In genomic region chr13:80885103-80885833, GRCm38 (mm10) we compare ENCODE assay signal across 8 mouse cellular contexts. TPM values are rescaled to one million over a fixed set of nuclear protein-coding genes. Genes with fewer than 3 reads are reported as not detected.
DNase-seq lines count a peak whose midpoint lies in the region; ATAC-seq and TF ChIP-seq lines count a peak whose summit lies in the region.

No protein-coding gene starts in this region.

- H3K9me3 ChIP-seq in hindbrain, embryonic 10.5 days = no peaks in the 10 kb centered on the region
- H3K9me3 ChIP-seq in lung, embryonic 16.5 days (ENCODE audit: control insufficient read depth, low read length) = no peaks in the 10 kb centered on the region

- H3K9ac ChIP-seq in lung, embryonic 16.5 days (ENCODE audit: low read length) = peak overlapping the region; percentile 100

- peak overlapping the region; percentile 100 for H3K27ac ChIP-seq in hindbrain, embryonic 10.5 days
- H3K27ac ChIP-seq in lung, embryonic 16.5 days (ENCODE audit: low read length) = peak overlapping the region; percentile 100
- peak overlapping the region; percentile 92 for H3K27ac ChIP-seq in thymus, adult 2 months (ENCODE audit: control insufficient read depth, insufficient read depth, low read length)

- peak overlapping the region; percentile 89 for H3K4me3 ChIP-seq in hindbrain, embryonic 10.5 days
- peak overlapping the region; percentile 95 for H3K4me3 ChIP-seq in lung, embryonic 16.5 days (ENCODE audit: low read length)
- peak overlapping the region; percentile 96 for H3K4me3 ChIP-seq in thymus, adult 2 months (ENCODE audit: control insufficient read depth, insufficient read depth, low read length)

- H3K4me2 ChIP-seq in lung, embryonic 16.5 days (ENCODE audit: low read depth, low read length) = peak overlapping the region; percentile 60

- peaks cover 28% of the 10 kb centered on the region for H3K36me3 ChIP-seq in hindbrain, embryonic 10.5 days
- H3K36me3 ChIP-seq in lung, embryonic 16.5 days (ENCODE audit: control insufficient read depth, insufficient read depth, low read length) = peaks cover 11% of the 10 kb centered on the region
- H3K36me3 ChIP-seq in thymus, adult 2 months (ENCODE audit: control insufficient read depth, insufficient read depth, low read length) = peaks cover 6% of the 10 kb centered on the region

- peak; percentile 97 for DNase-seq in MN1 (ENCODE audit: low spot score)
- peak; percentile 96 for DNase-seq in cerebellum, adult 9-10 months
- peak; percentile 97 for DNase-seq in hindbrain, embryonic 10.5 days (ENCODE audit: low spot score)
- peak; percentile 86 for DNase-seq in layer of hippocampus, adult 9-10 months (ENCODE audit: low spot score)
- DNase-seq in ovary, adult 18-20 months (ENCODE audit: low spot score) = peak; percentile 93
- peak; percentile 90 for DNase-seq in thymus, adult 2 months

- TF ChIP-seq CTCF in thymus, adult 2 months (IDR thresholded peaks at IDR 0.05; ENCODE audit: borderline replicate concordance, control insufficient read depth, extremely low read depth, insufficient read depth, low read length, poor library complexity) = 0 out of 2 replicates have a peak, but pooled peaks have one; percentile 37

- H3K4me1 ChIP-seq in hindbrain, embryonic 10.5 days (replicated peaks) = peaks cover 14% of the 10 kb centered on the region
- H3K4me1 ChIP-seq in lung, embryonic 16.5 days (replicated peaks; ENCODE audit: control insufficient read depth, insufficient read depth, low read length) = peaks cover 3% of the 10 kb centered on the region; the same call in 1 of the 2 replicates
- H3K4me1 ChIP-seq in thymus, adult 2 months (replicated peaks; ENCODE audit: control insufficient read depth, insufficient read depth, low read length) = peaks cover 3% of the 10 kb centered on the region; the same call in 1 of the 2 replicates

- no peaks in the 10 kb centered on the region for H3K27me3 ChIP-seq in hindbrain, embryonic 10.5 days (ENCODE audit: insufficient read depth, poor library complexity, severe bottlenecking)
- H3K27me3 ChIP-seq in lung, embryonic 16.5 days (ENCODE audit: control insufficient read depth, insufficient read depth, low read depth, low read length) = no peaks in the 10 kb centered on the region
- no peaks in the 10 kb centered on the region for H3K27me3 ChIP-seq in thymus, adult 2 months (ENCODE audit: control insufficient read depth, insufficient read depth, low read length)

- under 1% methylated on average over 47 of the region's 47 CpGs for WGBS in hindbrain, embryonic 10.5 days
- under 1% methylated on average over 42 of the region's 47 CpGs for WGBS in lung, embryonic 16.5 days
- WGBS in thymus, adult 2 months = under 1% methylated on average over 47 of the region's 47 CpGs

- TF ChIP-seq POLR2A in thymus, adult 2 months (IDR thresholded peaks at IDR 0.05; ENCODE audit: control insufficient read depth, extremely low read depth, insufficient read depth, low read length, poor library complexity) = peak; percentile 35

- peak; percentile 69 for ATAC-seq in frontal cortex, adult (ENCODE audit: low TSS enrichment)
- ATAC-seq in lung, embryonic 16.5 days (ENCODE audit: low read depth) = peak; percentile 89

RNA-seq across cellular contexts. Expression of gene Arrdc3, which starts 2.1 kb away (rescaled TPM):
- 49.1 and 49.5 TPM in 2 replicates for polyA plus RNA-seq in hindbrain, embryonic 10.5 days (2016; fragmentation: Nextera tagmentation; extraction: Ambion mirVana)
- 56.9 and 60.1 TPM in 2 replicates for polyA plus RNA-seq in lung, embryonic 16.5 days (2015; fragmentation: Nextera tagmentation; extraction: Ambion mirVana)
- 17.7 and 18.9 TPM in 2 replicates for polyA plus RNA-seq in thymus, adult 2 months (2012; rRNA removed)

Comparison
In these comparisons a context has a peak if more than half of its experiments do, and no peak if none do; other contexts are left out.
1. Peak in every context shown above with its lines: DNase-seq, ATAC-seq, H3K4me3 ChIP-seq and H3K27ac ChIP-seq.